Mouse (Mus musculus): ENCODE data around the gene Atf7. TPM values are rescaled to one million over a fixed set of nuclear protein-coding genes. Genes with fewer than 3 reads are reported as not detected.

Gene Atf7
- total RNA-seq, 1 experiment from 2014 or later, result 81.1 TPM

- no peak for DNase-seq
Observed at GRCm38 (mm10) chr15:102515261-102515660, 110.0 kb downstream of the Atf7 start.

GRCm38 (mm10) chr15:102513004-102513403, 112.3 kb downstream of the Atf7 start:
- no peak for DNase-seq

- no peak for DNase-seq
Observed at GRCm38 (mm10) chr15:102512471-102512870, 112.8 kb downstream of the Atf7 start.

DNA sequence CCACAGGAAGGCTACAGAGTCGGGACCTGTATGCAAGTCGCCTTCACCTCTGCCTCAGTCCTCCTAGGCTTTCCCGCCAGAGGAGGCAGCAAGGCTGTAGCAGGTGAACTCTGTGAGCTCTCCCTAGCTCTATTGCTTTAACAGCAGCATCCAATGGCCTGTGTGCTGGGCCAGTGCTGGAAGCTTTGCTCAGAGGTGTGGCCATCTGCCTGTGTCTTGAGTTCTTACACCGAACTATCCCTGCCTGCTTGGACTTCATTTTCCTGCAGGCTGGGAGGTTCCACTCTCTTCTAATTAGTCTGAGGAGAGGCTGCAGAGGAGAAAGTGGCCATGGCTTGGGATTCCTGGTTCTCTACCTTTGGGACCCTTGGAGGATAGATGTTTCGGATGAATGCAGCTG, 113.3 kb downstream of the Atf7 start:
- no peak for DNase-seq

- no peak for DNase-seq
Observed at GRCm38 (mm10) chr15:102511285-102511833, 113.9 kb downstream of the Atf7 start.

DNA sequence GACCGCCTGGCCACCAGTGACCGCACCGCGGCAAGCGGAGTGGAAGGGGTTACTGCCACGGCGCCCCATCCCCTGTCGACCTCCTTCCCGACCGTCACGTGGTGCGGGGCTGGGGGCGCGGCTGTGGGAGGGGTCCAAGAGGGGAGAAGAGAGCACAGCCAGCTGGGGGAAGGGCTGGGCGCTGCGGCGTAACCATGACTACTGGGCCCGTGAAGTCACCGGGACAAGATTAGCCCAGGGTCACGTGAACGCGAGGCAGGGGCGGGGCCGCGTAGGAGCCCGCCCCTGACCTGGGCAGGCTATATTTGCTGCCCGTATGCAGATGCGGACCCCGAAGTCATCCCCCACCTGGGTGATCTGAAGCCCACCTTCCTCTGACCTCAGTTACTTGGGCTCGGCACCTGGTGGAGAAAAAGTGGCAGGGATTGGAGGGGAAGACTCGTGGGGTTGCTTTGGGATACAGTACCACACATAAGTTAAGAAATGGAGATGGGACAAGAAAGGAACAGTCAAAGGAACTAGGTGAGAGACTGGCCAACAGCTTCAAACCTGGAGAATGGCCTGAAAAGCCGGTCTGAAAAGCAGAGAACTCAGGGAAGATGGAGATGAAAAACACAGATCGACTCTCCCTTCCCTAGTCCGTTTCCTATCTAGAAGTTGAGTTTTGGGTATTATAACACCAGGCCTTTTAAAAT, 114.5 kb downstream of the Atf7 start:
- peak; percentile 90 for DNase-seq

DNA sequence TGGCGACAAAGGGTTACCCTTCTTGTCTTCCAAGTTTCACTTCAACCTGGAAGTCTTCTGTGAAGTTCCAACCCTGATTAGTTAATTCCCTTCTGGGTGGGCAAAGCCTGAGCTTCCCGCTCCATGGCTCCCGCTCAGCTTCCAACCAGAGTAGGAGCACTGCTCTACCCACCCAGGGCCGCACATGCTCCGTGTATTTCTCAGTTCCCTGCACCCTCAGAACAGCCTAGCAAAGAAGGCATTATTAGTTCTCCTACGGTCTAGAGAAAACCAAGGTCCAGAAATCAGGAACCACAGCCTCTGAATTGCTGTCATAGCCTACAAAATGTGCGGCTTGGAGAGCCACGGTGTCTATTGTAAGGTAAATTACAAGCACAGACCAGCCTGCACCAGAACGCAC, 115.2 kb downstream of the Atf7 start:
- no peak for DNase-seq

GRCm38 (mm10) chr15:102508336-102508735, 116.9 kb downstream of the Atf7 start:
- DNase-seq, result no peak

- DNase-seq, result no peak
Observed at GRCm38 (mm10) chr15:102507561-102507960, 117.7 kb downstream of the Atf7 start.

DNA sequence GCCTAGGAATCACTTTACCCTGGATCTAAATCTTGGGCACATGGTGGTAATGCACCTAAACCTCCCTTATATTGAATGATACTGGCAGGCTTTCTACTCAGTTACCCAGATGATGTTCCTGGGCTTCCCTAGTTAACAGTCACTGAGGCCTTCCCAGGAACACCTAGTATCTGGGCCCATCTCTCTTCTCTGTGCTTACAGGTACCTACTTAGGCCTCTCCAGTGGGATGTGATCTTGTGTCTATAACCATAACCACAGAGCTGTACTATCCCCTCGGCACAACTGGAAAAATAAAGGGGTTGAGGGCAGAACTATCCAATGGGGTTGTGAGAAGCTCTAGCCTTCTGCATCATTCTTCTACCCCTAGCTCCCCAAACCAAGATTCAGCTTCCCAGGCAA, 118.4 kb downstream of the Atf7 start:
- DNase-seq, result no peak

DNA sequence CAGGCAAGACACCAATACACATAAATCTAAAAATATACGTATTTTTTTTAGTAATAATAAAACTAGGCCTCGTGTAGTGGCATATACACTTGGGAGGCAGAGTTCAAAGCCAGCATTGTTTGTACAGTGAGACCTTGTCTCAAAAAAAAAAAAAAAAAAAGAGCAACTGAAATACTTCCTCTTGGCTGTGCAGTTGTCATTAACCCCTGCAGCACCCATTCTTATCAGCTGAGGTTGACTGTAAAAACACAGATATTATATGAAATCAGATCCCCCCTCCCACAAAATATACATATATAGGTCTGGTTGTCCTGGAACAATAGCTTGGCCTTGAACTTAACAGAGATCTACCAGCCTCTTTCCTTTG, 118.8 kb downstream of the Atf7 start:
- DNase-seq, result no peak

- DNase-seq, result no peak
Observed at GRCm38 (mm10) chr15:102505770-102506463, 119.3 kb downstream of the Atf7 start.

DNA sequence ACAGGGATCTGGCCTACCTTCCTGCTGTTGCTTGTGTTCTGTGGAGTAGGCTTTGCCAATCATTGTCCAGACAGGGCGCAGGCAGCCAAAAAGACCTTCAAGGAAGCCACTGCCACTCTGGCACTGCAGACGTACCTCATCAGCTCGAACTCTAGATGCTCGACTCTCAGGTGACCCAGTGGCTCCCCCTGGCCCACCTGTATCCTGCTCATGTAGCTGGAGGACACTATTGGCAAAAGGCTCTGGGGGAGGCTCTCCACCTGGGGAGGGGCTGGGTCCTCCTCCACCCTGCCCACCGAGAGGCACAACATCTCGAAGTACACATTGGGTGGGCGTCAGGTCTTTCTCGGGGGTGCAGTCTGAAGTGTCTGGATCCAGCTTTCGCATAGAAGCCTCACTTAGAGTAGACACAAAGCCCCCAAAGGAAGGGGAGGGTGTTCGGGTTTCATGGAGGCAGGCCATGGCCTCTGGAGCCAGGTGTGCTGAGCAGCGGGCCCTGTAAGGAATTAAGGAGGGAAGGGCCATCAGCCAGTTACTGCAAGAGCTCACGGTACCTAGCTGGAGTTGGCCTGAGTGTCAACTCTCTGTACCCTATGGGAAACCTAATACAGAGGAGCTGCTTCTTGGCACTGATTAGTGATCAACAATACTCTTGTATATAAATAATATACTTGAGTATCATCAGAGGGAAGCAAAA, 120.0 kb downstream of the Atf7 start:
- no peak for DNase-seq

GRCm38 (mm10) chr15:102503924-102504782, 121.1 kb downstream of the Atf7 start:
- DNase-seq, result no peak

GRCm38 (mm10) chr15:102503447-102503846, 121.8 kb downstream of the Atf7 start, which contains the start of gene Gm10337:
Gene Gm10337, plus strand, starts transcription at chr15:102503722.
- no peak for DNase-seq

- DNase-seq, result no peak
Observed at GRCm38 (mm10) chr15:102502254-102502840, 122.9 kb downstream of the Atf7 start.

GRCm38 (mm10) chr15:102501084-102501814, 124.0 kb downstream of the Atf7 start:
- DNase-seq, result no peak

- DNase-seq, result no peak
Observed at GRCm38 (mm10) chr15:102500479-102500878, 124.8 kb downstream of the Atf7 start.

DNA sequence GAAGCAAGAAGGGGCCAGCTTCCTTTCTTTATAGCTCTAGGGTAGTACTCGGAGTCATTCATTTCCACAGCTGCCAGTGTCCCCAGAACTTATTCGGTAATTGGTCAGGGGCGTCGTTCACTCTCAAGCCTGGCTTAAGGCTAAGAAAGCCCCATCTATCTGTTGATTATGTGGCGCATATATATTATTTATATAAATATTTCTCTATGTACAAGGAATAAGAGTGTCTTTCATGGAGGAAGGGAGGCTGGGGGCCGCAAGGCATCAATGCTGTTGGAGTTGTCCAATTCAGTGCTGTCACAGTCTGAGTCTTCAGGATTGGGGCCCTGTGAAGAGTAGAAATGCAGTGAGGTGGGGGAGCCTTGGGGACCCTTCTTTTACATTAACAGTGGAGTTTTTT, 125.4 kb downstream of the Atf7 start:
- DNase-seq, result no peak

GRCm38 (mm10) chr15:102499370-102499769, 125.9 kb downstream of the Atf7 start:
- no peak for DNase-seq

DNA sequence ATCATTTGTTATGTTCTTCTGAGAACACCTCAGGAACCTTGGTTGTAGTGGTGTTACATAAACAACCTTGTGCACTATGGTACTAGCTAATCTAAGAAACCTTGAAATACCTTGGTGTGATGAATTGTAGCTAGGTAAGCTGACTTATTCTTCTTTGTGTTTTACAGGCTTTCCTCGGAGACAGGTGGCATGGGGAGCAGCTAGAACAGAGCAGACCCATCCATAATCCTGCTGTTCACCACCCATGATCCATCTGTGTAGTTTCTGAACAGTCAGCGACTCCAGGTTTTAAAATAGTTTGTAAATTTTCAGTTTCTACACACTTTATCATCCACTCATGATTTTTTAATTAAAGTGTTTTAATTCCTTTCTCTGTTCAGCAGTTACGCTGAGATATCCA, 126.9 kb downstream of the Atf7 start:
- DNase-seq, result no peak

Measured in adrenal gland, postnatal 25 days (tissue).